Mouse (Mus musculus) cerebellum, adult 2 months (tissue): ENCODE measurements around the gene Rcan2. TPM values are rescaled to one million over a fixed set of nuclear protein-coding genes. Genes with fewer than 3 reads are reported as not detected.

Source experiments
- DNase-seq, 2 experiments: peaks; one replicate each; pipeline ENCODE4 v3.0.0; 2021
- H3K27ac ChIP-seq: fragments of 200-500 bp; 2 replicates; pipeline ENCODE4 v1.5.1; 2012; ENCODE audit warnings: low read length, control low read depth, inconsistent platforms; ENCODE audit not compliant: insufficient read depth
- H3K27me3 ChIP-seq: fragments of 200-500 bp; 2 replicates; pipeline ENCODE4 v1.6.1; 2012; ENCODE audit warnings: inconsistent platforms, mild to moderate bottlenecking, low read length, moderate library complexity; ENCODE audit not compliant: control insufficient read depth, insufficient read depth
- H3K4me1 ChIP-seq: fragments of 200-500 bp; 2 replicates; pipeline ENCODE4 v1.6.1; 2011; ENCODE audit warnings: low read length; ENCODE audit not compliant: control insufficient read depth, insufficient read depth
- H3K4me3 ChIP-seq: fragments of 200-500 bp; replicated peaks from 2 replicates; pipeline ENCODE3; 2011; ENCODE audit warnings: mild to moderate bottlenecking, low read depth, low read length, control low read depth; ENCODE audit not compliant: insufficient read depth
- CTCF ChIP-seq: fragments of 200-500 bp; IDR thresholded peaks from 2 replicates; pipeline ENCODE4 v1.5.1; 2011; ENCODE audit warnings: low read depth, mild to moderate bottlenecking, control low read depth, low read length, moderate library complexity, borderline replicate concordance; ENCODE audit not compliant: insufficient read depth
- POLR2A ChIP-seq: fragments of 200-500 bp; IDR thresholded peaks from 2 replicates; pipeline ENCODE4 v1.6.1; 2011; ENCODE audit warnings: low read length, control low read depth, borderline replicate concordance; ENCODE audit not compliant: insufficient read depth
- WGBS: fragments of 180-500 bp; shearing (Covaris S2); methylation state at CpG from one replicate; pipeline ENCODE4 v1.1.7; 2018; 5-methylcytosine and 5-hydroxymethylcytosine counted together
- polyA plus RNA-seq: library from polyadenylated mRNA; depleted of rRNA; stranded (reverse); fragments of >200 nt; gene quantifications from 2 replicates; pipeline ENCODE4 v1.2.3, GENCODE M21; 2012; rRNA removed

The Rcan2 gene
- polyA plus RNA-seq, 1 experiment = 206 TPM

GRCm38 (mm10) chr17:44077146-44077842 is 276.1 kb downstream of the Rcan2 start:
- TF ChIP-seq POLR2A (no peak), CTCF (no peak)
- Histone ChIP-seq H3K27ac (no peak overlapping the region), H3K4me3 (no peak overlapping the region), H3K4me1 (peaks cover 2% of the 10 kb centered on the region; the same call in 1 of the 2 replicates), H3K27me3 (no peaks in the 10 kb centered on the region)
- DNase-seq = no peak
- 76% methylated on average over 12 of the region's 12 CpGs for WGBS

GRCm38 (mm10) chr17:44077843-44078160 is 276.7 kb downstream of the Rcan2 start:
- Histone ChIP-seq H3K27me3 (no peaks in the 10 kb centered on the region), H3K27ac (no peak overlapping the region), H3K4me3 (no peak overlapping the region), H3K4me1 (peaks cover 2% of the 10 kb centered on the region; the same call in 1 of the 2 replicates)
- DNase-seq = no peak
- 75% methylated on average over 2 of the region's 2 CpGs for WGBS
- TF ChIP-seq POLR2A = no peak
- TF ChIP-seq CTCF = no peak

DNA sequence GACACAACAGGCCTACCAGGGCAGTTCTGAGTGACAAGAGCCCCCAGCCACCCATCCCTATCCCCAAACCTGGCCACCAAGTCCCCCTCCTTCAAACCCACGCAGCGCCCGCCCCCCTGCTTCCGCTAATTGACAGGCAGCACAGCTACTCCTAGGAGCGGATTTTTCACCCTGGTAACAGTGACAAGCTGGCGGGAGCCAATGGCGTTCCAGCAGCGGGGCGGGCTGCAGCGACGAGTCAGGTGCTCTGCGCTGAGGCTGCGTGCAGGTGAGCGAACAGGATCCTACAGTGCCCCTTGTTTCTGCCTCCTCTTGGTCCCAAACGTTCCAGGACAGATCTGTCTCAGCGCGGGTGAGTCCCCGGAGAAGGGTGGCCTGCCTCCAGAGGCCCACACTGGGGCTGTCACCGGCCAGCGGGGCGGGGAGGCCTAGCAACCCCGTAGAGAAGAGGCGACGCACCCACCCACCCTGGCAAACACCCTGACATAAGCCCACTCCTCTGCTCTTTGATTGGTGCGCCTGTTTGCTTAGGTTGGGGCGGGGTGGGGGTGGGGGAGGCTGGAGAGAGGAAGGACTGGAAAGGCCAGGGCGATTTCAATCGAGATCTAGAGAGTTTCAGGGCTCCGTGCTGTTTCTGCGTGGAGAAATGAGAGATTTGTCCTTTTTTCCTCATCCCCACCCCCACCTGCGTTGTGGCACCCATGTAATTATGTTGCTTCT is 277.6 kb downstream of the Rcan2 start, which contains the start of gene Enpp5:
TSS of gene Enpp5 (plus strand) at position 183 of the 720 bp plus-strand sequence.
- Histone ChIP-seq H3K27me3 (no peaks in the 10 kb centered on the region), H3K27ac (peak within 1 kb of the TSS; percentile 67; the same call in 1 of the 2 replicates), H3K4me3 (peak within 1 kb of the TSS; percentile 62), H3K4me1 (peaks cover 2% of the 10 kb centered on the region; the same call in 1 of the 2 replicates)
- peak; percentile 93 to 95 for DNase-seq
- TF ChIP-seq POLR2A = peak; percentile 77
- no peak for TF ChIP-seq CTCF
- WGBS = 1% methylated on average over 31 of the region's 31 CpGs

DNA sequence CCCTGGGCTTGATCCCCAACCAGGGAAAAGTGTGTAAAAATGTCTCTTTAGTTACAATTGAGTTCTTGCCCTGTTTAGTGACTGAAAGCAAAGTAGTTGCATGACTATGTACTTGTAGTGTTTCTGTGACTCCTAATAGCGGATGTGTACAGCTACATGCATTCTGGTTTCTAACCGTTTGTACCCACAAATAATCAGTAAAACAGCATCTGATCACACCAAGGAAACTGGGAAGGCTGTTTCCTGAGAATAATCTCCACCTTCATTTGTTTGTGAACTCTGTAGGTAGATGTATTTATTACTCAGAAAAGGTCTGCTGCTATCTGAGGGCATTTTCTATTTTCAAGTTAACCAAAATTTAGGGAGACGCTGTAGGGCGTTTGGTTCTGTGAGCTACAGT is 282.0 kb downstream of the Rcan2 start:
- Histone ChIP-seq H3K4me1 (peaks cover 2% of the 10 kb centered on the region; the same call in 1 of the 2 replicates), H3K27me3 (no peaks in the 10 kb centered on the region), H3K27ac (no peak overlapping the region), H3K4me3 (no peak overlapping the region)
- TF ChIP-seq POLR2A = no peak
- no peak for TF ChIP-seq CTCF
- no peak for DNase-seq
- WGBS = 95% methylated on average over 4 of the region's 4 CpGs

- H3K27ac ChIP-seq = no peak overlapping the region
- no peaks in the 10 kb centered on the region for H3K4me1 ChIP-seq
- no peaks in the 10 kb centered on the region for H3K27me3 ChIP-seq
- DNase-seq = no peak
- no peak overlapping the region for H3K4me3 ChIP-seq
- WGBS = 93% methylated on average over 3 of the region's 3 CpGs
- TF ChIP-seq CTCF (no peak), POLR2A (no peak)
Measured at GRCm38 (mm10) chr17:44088226-44088625, 287.1 kb downstream of the Rcan2 start.

Other genes with a start within 250 kb of the Rcan2 start
- gene Pla2g7, start 233.3 kb upstream of the Rcan2 start, polyA plus RNA-seq = 201 and 209 TPM in 2 replicates
- gene Tdrd6, start 171.1 kb upstream of the Rcan2 start, polyA plus RNA-seq = 1.6 and 1.9 TPM in 2 replicates
- gene Slc25a27, start 134.1 kb upstream of the Rcan2 start, polyA plus RNA-seq = 53.2 and 57.1 TPM in 2 replicates
- 2.4 and 3.2 TPM in 2 replicates for gene Cyp39a1, start 133.9 kb upstream of the Rcan2 start, polyA plus RNA-seq